Mouse (Mus musculus) embryo, embryonic 10.5 days (tissue): ENCODE measurements at regions not wholly inside any gene's neighbourhood (a gene's known extent, or its start where the extent isn't known, plus 50 kb on each side); places are given as distances from the start of the nearest gene placed in this dataset.
A peak's percentile ranks its signal among the peaks of the same experiment; 100 is the strongest.

Experiments
- DNase-seq: peaks from one replicate; pipeline ENCODE4 v3.0.0-alpha.2; 2015; ENCODE audit warnings: low spot score

DNA sequence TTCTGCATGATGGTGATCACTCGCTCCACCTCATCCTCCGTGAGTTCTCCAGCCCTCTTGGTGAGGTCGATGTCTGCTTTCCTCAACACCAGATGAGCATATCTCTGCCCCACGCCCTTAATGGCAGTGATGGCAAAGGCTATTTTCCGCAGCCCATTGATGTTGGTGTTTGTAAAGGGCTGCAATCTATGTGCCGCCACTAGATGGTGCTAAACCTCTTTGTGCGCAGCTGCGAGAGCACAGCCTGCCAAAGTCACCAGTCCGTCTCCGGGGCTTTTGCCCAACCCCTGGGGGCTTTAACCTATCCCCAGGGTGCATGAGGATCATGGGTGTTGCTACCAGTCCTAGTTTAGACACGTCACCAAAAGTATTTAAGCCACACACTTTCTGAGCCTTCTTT, 140.9 kb upstream of the Cts3 start:
- peak; percentile 0 for DNase-seq

DNA sequence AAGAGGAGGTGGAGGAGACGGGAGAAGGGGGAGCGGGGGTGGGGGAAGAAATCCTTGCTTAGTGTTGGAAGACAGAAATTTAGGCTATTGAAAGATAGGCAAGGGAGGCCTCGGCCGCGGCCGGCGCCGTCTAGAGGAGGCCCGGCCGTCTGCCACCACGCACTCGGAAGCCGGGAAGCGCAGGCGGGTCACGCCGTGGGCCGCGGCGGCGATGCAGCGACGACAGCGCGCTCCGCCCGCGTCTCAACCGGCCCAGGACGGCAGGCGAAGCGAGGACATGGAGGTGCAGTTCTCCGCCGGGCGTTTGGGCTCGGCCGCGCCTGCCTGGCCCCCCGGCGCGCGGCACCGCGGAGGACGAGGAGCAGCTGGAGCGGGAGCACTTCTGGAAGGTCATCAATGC, 95.8 kb upstream of the Cts3 start:
- DNase-seq = no peak
